ENCODE assay signal across 7 mouse cellular contexts in the genomic region with DNA sequence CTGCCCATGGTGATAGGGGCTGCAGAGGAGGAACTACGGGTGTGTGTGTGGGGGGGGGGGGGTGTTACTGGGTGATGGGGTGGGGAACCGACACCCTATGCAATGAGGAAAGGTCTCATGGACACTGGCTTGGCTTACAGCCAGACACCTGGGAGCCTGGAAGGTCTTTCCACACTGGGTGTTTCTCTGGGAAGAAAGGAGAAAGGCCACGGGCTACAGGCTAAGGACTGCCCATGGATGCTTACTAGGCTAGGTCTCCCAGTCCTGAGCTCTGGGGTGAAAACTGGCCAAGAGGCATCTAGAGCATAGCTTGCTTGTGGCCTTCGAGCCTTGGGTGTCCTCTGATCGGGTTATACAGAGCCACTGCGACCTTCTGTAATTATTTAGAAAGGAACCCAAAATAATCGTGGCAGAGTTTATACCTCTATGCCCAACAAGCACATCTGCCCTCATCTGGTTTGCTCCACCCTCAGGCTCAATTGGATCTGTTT. TPM values are rescaled to one million over a fixed set of nuclear protein-coding genes. Genes with fewer than 3 reads are reported as not detected.
DNase-seq lines count a peak whose midpoint lies in the region; ATAC-seq lines count a peak whose summit lies in the region.

A gene (minus strand): TSS at position 441 of the 491 bp plus-strand sequence.

- no peak for ATAC-seq in liver, embryonic 16.5 days (ENCODE audit: low read depth)
- ATAC-seq in stomach, embryonic 14.5 days (ENCODE audit: insufficient number of reproducible peaks, insufficient read depth, low FRiP score, low read depth) = 0 out of 2 replicates have a peak, but pooled peaks have one; percentile 3

- H3K36me3 ChIP-seq in embryonic facial prominence, embryonic 10.5 days (replicated peaks) = no peaks in the 10 kb centered on the region
- peaks cover 3% of the 10 kb centered on the region; the same call in 1 of the 2 replicates for H3K36me3 ChIP-seq in liver, embryonic 16.5 days (ENCODE audit: control insufficient read depth, insufficient read depth)
- H3K36me3 ChIP-seq in stomach, embryonic 14.5 days (ENCODE audit: control insufficient read depth, insufficient read depth, low read length) = no peaks in the 10 kb centered on the region

- peak within 1 kb of the TSS; percentile 88 for H3K27ac ChIP-seq in embryonic facial prominence, embryonic 10.5 days (replicated peaks)
- peak within 1 kb of the TSS; percentile 79 for H3K27ac ChIP-seq in liver, embryonic 16.5 days (ENCODE audit: low read length)
- peak within 1 kb of the TSS; percentile 52 for H3K27ac ChIP-seq in stomach, embryonic 14.5 days (ENCODE audit: low read length)

- H3K4me3 ChIP-seq in embryonic facial prominence, embryonic 10.5 days = peak within 1 kb of the TSS; percentile 70
- peak within 1 kb of the TSS; percentile 67 for H3K4me3 ChIP-seq in liver, embryonic 16.5 days (ENCODE audit: low read depth, low read length)
- H3K4me3 ChIP-seq in stomach, embryonic 14.5 days (ENCODE audit: low read depth, low read length) = peak within 1 kb of the TSS; percentile 53

- peak within 1 kb of the TSS; percentile 80 for H3K9ac ChIP-seq in liver, embryonic 16.5 days (ENCODE audit: low read depth, low read length)
- H3K9ac ChIP-seq in stomach, embryonic 14.5 days (replicated peaks; ENCODE audit: low read depth, low read length) = peak within 1 kb of the TSS; percentile 60

- H3K4me1 ChIP-seq in embryonic facial prominence, embryonic 10.5 days = peaks cover 41% of the 10 kb centered on the region
- H3K4me1 ChIP-seq in liver, embryonic 16.5 days (ENCODE audit: control insufficient read depth, low read depth, low read length) = peaks cover 41% of the 10 kb centered on the region
- peaks cover 8% of the 10 kb centered on the region for H3K4me1 ChIP-seq in stomach, embryonic 14.5 days (ENCODE audit: control insufficient read depth, insufficient read depth, low read length)

- peak within 1 kb of the TSS; percentile 98 for H3K4me2 ChIP-seq in liver, embryonic 16.5 days (ENCODE audit: low read depth, low read length)
- H3K4me2 ChIP-seq in stomach, embryonic 14.5 days (replicated peaks; ENCODE audit: low read depth, low read length) = peak within 1 kb of the TSS; percentile 95

- intact Hi-C loops in heart, postnatal 36 days (cut with DNase I) = no loop called here

- no peak for DNase-seq in urinary bladder, adult 2 months (ENCODE audit: low spot score)
- no peak for DNase-seq in urinary bladder, postnatal 14 days (ENCODE audit: low spot score)
- DNase-seq in embryonic facial prominence, embryonic 10.5 days (ENCODE audit: low spot score) = peak; percentile 38
- peak in 1 of 2 experiments; percentile 31 for DNase-seq in heart, postnatal 36 days
- DNase-seq in cerebellum, adult 8-10 months = no peak

- no peaks in the 10 kb centered on the region for H3K9me3 ChIP-seq in embryonic facial prominence, embryonic 10.5 days
- H3K9me3 ChIP-seq in liver, embryonic 16.5 days (replicated peaks; ENCODE audit: control insufficient read depth, low read length) = no peaks in the 10 kb centered on the region
- H3K9me3 ChIP-seq in stomach, embryonic 14.5 days (ENCODE audit: control insufficient read depth, low read depth, low read length) = no peaks in the 10 kb centered on the region

- H3K27me3 ChIP-seq in embryonic facial prominence, embryonic 10.5 days (replicated peaks; ENCODE audit: low read depth, poor library complexity, severe bottlenecking) = peaks cover 17% of the 10 kb centered on the region
- H3K27me3 ChIP-seq in liver, embryonic 16.5 days (ENCODE audit: control insufficient read depth, insufficient read depth, low read depth, low read length) = no peaks in the 10 kb centered on the region
- H3K27me3 ChIP-seq in stomach, embryonic 14.5 days (ENCODE audit: control insufficient read depth, insufficient read depth, low read length) = no peaks in the 10 kb centered on the region

- 16% methylated on average over 7 of the region's 7 CpGs for WGBS in embryonic facial prominence, embryonic 10.5 days
- 10% methylated on average over 7 of the region's 7 CpGs for WGBS in liver, embryonic 16.5 days (ENCODE audit: insufficient replicate concordance)
- 24% methylated on average over 7 of the region's 7 CpGs for WGBS in stomach, embryonic 14.5 days

RNA-seq across cellular contexts. Expression of the gene that starts here (rescaled TPM):
- polyA plus RNA-seq in urinary bladder, adult 2 months (2012; rRNA removed) = 16.5 and 17.1 TPM in 2 replicates
- polyA plus RNA-seq in embryonic facial prominence, embryonic 10.5 days (2016; fragmentation: Nextera tagmentation; extraction: Ambion mirVana) = 6.3 and 8.0 TPM in 2 replicates
- 10 to 100 TPM; 19.0 to 22.5 TPM for total RNA-seq in heart, postnatal 36 days (2021)
- 9.1 and 9.6 TPM in 2 replicates for polyA plus RNA-seq in liver, embryonic 16.5 days (2015; fragmentation: Nextera tagmentation; extraction: Ambion mirVana)
- 23.5 and 27.1 TPM in 2 replicates for polyA plus RNA-seq in stomach, embryonic 14.5 days (2014; fragmentation: Nextera tagmentation; extraction: Ambion mirVana)
